Mouse (Mus musculus): Measurements from ENCODE around the gene Sox12. TPM values are rescaled to one million over a fixed set of nuclear protein-coding genes. Genes with fewer than 3 reads are reported as not detected.
"Not testable (repeated sequence)": the region's sequence is repeated elsewhere in the genome, so short reads cannot be mapped to it uniquely, and the experiment has no call there.

Gene Sox12
- 10 to 100 TPM in 1 of 2 experiments, 1 to 10 TPM in 1; 8.3 to 12.9 TPM for total RNA-seq (2021)
- long read RNA-seq, experiment 1, full-length matches to known transcripts = 11 of 11 reads
- long read RNA-seq, experiment 1, partial matches to known transcripts = 0 of 11 reads
- long read RNA-seq, experiment 1, other reads (novel, unspliced or antisense) = 0 of 11 reads
- long read RNA-seq, experiment 2, full-length matches to known transcripts = 4 of 4 reads
- long read RNA-seq, experiment 2, partial matches to known transcripts = 0 of 4 reads
- long read RNA-seq, experiment 2, other reads (novel, unspliced or antisense) = 0 of 4 reads

DNA sequence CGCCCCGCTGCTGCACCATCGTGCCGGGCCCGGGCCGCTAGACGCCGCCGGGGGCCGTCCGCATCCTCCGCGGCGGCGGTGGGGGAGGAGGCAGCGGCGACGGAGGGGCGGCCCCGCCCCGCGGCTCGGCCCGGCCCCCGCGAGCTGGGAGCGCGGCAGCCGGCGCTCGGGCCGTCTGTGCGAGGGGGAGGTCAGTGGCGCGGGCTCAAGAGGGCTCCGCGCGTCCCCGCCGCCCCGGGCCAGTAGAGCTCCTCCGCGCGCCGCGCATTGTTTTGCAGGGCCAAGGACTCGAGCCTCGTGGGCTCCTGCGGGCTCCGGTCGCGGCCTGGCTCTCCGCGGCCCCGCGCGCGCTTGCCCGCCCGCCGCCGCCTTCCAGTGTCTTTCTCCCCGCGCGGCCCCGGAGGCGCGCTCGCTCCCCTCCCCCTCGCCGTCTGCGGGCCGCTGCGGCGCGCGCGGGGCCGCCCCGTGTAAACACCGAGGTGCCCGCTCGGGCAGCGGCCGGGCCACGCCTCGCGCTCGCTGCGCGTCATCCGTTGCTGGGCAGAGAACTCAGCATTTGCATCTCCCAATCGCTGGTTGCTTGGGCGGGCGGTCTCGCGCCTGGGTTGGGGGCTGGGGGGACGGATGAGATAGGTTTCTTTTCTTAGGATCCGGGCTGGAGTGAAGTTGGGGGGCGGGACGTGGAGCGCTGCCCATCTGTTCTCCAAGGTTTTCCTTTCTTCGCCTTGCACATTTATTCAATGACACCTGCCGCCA is at the start of gene Sox12:
Gene Sox12 (minus strand): TSS at position 384 of the 756 bp plus-strand sequence.
- DNase-seq = peak; percentile 98 to 99

DNA sequence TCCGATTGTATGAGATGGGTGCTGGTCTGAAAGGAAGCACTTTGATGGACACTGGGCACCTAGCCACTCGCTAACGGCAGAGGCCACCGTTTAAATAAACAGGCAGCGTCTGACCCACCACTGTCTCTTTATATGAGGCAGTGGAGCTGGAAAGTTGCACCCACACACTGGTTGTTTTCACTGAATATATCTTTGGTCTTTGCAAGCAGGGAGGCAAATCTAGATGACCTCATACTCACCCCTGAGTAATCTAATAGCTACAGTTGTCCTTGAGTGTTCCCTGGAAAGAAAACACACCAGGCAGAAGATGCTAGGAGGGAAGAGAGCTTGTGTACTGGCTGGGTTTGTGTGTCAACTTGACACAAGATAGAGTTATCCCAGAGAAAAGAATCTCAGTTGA is 49.6 kb upstream of the Sox12 start:
- no peak for DNase-seq

DNA sequence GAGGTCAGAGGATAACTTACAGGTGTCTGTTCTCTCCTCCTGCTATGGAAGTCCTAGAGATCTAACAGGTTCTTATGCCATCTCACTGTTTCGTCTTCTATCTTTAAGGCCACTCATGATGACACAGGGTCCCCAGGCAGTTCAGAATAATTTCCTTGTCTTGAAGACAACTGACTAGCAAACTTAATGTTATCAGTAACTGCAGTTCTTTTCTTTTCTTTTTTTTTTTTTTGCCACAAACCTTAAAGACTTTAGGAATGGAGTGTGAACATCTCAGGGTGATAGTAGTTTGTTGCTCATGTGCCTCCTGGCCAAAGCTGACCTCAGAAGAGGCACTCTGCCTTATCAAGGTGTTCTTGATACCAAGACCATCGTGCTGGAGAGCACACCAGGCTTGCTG is 48.8 kb upstream of the Sox12 start:
- no peak for DNase-seq

DNA sequence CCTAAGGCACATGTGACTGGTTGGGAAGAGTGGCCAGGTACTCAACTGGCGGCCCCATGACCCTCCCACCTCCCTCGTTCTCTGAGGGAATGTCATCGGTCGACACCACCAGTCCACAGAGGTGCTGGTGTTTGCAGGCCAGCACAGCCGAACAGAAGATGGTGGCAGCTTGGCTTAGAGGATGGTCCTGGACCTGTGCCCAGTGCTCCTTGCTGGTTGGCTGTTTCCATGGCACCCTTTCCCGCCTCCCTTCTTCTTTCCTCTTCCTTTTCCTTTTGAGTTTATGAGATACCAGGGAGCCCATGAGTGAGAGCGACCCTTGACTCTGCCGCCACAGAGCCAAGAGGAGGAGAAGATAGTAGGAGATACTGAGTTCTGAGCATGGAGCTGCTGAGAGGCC is 45.4 kb upstream of the Sox12 start:
- DNase-seq = no peak

DNA sequence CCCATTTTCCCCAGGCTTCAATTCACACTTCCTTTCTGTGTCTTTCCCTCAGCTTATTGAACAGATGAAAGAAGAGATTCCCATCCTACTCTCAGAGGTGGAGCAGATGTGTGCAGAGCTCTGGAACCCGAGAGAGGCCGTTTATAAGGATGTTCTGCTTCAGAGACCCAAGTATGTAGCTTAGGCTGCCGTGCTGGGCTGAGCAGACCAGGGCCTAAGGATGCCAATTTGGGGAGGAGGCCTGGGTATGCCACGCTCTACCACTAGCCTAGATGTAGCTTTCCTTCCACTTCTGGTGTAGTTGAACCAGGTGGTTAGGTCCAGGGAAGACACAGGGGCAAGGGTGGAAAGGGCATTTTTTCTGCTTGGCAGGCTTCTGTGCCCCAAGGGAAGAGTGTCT is 44.5 kb upstream of the Sox12 start:
- DNase-seq = no peak

DNA sequence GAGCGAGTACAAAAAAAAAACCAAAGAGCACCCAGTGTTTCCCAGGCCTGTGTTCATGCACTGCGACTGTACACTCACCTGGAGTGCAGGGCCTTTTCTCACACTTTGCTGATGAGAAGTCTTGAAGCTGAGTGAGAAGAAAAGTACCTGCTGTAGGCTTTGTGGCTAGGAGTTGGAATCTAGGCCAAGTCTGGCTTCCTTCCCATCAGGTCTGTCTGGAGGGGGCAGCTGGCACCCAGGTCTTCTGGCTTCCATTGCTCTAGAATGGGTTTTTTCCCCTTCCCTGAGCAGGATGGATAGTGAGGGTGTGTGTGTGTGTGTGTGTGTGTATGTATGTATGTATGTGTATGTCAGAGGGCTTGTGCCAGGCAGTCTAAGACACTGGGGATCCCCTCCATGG is 42.0 kb upstream of the Sox12 start:
- no peak for DNase-seq

DNA sequence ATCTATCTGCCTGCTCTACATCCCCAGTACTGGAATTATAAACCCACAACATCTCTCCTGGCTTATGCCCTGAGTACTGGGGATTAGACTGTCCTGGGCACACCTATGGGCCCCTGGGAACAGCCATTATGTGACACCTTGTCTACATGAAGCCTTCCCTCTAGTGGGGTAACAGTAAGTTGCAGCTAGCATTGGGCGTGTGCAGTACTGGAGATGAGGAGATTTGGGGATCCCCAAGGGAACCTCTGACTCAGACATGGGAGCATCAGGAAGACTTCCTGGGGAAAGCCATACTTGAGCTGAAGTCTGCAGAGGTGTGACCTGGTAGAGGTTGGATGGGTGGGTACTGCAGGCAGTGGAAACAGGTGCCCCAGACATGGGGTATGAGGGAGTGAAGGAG is 41.1 kb upstream of the Sox12 start:
- no peak for DNase-seq

DNA sequence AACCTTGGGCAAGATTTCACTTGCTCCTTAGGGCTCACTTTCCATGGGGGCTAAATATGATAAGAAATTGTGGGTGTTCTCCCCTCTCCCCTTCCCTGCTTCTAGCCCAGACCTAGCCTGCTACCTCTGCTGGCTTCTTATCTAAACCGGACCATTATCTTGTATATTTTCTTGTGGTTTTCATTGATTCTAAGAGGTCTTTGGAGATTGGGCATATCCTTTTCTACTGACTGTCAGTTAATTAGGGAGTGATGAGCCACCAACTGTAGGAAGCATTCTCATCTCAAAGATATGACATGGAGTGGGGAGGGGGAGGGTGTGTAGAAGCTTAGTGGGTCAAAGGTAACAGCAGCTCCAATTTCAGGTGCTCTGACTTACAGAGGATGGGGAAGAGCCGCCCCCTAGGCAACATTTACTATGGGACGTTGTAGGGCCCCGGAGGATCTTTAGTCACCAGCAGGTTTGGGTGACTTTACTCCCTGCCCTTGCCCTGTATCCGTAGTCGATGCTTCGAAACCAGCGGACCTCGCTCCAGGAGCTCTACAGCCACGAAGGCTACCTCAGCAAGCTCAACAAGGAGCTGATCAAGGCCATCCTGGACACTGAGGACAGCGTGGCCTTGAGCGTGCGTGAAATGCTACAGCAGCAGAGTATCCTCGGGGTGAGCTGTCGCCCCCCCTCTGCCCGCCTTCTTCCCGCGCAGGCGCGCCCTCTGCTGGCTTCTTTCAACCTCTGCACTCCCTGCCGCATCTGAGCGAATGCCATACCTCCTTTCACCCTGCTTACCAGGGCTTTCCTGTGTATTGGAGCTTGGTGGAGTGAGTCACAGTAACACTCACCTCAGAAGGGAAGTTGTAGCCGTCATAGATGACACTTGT is 39.4 kb upstream of the Sox12 start:
- DNase-seq = peak; percentile 89 to 92

DNA sequence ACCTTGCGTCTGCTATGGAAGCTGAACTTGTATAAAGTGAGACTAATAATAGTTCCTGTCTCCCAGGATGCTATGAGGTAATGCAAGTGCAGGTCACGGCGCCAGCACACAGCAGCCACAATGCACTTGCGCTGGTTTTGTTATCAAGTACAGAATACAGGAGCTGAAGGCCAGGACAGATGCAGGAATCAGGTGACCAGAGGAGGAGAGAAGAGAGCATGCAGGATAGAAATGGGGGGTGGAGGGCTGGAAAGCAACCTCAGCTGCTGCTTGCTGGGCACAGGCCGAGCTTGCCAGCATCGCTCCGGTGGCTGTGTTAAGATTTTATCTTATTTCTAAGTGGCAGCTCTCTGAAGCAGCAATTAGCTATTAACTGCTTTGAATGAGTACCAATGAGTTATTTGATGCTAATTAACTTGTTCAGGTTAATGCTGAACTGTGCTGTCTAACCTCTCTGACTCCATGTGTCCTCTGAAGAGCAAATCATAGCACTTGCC is 38.6 kb upstream of the Sox12 start:
- DNase-seq = no peak

DNA sequence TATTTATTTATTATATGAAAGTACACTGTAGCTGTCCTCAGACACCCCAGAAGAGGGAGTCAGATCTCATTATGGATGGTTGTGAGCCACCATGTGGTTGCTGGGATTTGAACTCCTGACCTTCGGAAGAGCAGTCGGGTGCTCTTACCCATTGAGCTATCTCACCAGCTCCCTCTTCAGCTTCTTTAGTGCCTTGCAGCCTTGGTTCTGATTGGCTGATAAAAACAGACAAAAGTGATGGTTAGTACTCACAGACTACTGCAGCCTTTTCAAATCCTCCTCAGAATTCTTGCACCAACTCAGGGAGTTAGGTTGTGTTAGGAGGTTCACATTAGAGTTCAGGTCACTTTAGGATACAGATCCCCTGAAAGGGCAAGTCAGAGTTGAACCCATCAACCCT is 30.6 kb upstream of the Sox12 start:
- not testable (repeated sequence) for DNase-seq

DNA sequence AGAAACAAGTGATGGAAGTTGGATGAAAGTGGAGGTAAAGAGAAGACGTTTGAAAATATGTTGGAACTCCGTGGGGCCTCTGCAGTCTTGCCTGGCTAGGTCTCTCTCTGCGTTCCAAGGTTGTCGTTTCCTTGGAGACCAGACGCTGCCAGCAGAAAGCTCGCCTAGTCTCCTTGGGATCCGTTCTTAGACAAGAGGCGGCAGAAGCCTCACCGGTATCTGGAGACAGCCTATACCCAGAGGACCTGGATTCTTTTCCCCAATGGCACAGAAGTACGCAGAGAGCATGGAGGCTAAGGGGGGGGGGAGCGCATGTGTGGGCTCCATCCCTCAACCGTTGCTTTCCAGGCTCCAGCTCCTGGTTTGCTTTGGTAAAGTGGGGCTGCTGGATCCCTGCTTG is 29.6 kb upstream of the Sox12 start:
- DNase-seq = peak; percentile 54 to 65

DNA sequence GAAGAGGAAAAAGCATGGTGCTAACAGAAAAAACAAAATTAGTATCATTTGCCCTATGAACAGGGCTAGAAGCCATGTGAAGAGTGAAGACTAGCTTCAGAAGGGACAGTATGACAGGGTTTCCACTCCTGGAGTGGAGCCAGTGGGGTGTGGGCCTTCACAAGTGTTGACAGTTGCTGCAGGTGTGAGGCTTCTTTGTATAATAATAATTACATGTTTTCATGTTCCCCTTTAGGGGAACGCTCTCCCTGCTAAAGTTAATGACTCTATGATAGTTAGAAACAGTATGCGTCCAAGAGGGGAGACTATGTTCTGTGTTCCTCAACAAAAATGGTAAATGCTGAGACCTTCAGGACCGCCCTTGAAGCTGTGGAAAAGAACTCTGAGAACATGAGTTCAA is 17.9 kb upstream of the Sox12 start:
- DNase-seq = no peak

DNA sequence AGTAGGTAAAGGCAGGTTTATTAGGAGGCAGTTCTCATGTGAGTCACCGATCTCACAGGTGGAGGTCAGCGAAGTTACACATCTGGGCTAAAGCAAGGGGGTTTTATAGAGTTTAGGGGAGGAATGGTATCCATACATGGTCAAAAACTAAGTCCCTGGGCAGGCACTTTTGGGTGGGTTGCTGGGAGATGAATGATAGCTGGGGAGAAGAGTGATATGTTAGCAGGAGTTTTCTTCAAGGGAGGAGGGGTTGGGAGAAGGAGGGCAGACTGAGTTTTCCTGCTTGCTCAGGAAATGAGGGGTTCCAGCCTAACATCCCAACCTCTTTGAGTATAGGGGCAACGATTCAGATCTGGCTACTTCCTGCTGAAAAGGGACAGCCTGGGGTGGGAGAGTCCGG is 17.4 kb upstream of the Sox12 start, which contains the start of gene 6820408C15Rik:
Gene 6820408C15Rik (plus strand): TSS at position 301 of the 400 bp plus-strand sequence.
- DNase-seq = no peak

DNA sequence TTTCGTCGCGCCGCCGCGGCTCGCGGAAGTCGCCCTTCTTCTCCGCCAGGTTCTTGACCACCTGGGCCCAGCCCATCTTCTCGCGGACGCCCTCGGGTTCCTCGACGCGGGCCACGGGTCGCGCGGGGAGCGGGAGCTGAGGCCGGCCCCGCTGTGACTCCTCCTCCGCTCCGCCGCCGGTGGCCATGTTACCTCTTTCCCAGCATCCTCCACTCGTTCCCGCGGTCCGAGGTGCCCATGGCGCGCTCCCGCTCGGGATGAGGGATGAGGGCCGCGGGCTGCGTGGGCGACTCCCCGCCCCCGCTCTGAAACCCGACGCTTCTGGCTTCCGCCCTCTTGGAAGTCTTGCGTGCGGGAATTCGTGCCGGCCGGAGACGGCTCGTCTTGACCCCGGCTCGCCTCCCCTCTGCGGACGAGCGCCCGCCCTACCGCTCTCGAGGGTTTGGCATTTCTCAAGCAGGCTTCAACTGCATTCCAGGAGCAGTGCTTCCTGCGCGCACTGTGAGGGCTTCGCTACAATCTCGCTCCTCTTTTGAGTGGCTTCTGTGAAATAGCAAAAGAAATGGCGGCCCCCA is 16.8 kb upstream of the Sox12 start, which contains the start of gene Zcchc3:
Gene Zcchc3 (minus strand): TSS at position 437 of the 575 bp plus-strand sequence.
- DNase-seq = peak; percentile 89 to 92

DNA sequence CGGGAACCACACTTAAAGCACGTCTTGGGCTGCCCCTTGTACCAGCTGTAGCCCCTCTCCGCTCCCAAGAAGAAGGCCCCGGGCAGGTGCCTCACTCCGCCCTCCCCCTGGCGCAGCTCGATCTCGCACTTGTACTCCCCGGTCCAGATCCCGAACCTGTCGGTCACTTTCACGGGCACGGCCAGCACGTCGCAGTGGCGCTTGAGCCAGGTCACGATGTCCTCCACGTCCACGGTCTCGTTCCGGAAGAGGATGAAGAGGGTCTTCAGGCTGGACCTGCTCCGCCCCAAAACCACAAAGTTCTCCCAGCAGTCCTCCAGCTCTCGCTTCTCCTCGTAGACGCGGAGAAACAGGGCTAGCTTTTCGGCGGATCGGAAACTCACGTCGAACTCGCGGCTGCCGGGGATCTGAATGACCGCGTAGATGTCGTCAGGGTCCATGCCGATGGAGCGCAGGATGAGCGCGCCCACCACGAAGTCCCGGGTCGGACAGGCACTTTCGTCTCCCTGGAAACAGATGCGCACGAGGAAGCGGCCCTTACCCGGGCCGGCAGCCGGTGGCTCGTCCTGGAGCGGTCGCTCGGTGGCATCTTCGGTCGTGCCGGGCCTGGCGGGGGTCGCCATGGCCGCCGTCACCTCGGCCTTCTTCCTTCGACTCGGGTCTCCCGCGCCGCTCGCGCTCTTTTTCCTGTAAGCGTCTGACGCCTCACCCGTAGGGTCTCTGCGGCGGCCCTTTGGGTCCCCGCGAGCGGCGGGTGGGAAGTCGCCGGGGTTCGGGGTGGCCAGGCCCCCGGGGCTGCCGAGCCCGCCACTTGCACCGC is 16.1 kb upstream of the Sox12 start:
- peak; percentile 30 to 52 for DNase-seq

DNA sequence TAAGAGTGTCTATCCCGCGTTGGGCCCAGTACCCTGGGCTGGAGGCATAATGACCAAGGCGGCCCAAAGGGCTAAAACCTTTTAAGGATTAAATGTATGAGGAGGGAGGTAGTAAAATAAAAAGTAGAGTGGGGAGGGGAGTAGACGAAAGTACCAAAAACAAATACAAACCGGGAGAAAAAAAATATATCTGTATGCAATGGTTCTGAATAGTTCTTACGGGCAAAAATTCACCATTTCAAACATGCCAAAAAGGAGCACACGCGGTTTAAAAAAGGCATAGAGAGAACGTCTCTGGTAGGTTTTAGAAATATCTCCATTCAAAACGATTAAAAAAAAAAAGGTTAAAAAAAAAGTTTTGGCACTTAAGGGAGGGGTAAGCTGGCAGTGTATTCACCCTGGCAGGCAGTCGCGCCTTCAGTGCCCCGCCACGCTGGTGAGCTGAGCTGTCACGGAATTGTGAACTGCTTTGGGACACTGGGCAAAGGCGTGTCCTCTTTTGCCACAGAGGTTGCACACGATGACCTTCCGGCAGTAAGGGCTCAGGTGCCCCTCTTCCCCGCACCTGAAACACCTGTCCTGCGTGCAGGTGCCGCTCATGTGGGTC is 15.4 kb upstream of the Sox12 start:
- DNase-seq = peak; percentile 27 to 32

DNA sequence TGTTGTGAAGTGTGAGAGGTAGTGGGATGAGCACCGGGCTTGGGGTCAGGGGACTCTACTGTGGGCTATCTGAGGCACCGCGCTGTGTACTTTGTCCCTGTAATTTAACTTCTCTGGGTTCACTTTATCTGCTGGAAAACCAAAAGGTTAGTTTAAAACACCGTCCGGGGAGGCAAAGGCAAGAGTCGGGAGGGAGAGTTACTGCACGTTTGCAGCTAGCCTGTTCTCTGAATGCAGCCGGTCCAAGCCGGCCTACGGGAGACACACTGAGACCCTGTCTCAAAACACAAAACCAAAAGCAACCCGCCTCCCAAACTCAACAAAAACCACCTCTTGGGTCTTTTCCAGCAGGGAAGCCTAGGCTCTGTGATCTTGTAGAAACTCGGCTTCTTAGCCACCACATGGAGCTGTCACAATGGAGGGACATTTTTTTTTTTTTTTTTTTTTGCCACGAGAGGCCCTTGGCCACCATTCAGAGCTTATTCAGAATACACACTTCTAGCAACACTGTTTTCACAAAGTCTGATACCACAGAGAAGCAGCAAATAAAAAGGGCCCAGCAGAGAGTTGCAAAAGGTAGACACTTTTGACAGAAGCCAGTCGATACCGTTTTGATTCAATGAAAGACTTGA is 14.8 kb upstream of the Sox12 start:
- DNase-seq = no peak

DNA sequence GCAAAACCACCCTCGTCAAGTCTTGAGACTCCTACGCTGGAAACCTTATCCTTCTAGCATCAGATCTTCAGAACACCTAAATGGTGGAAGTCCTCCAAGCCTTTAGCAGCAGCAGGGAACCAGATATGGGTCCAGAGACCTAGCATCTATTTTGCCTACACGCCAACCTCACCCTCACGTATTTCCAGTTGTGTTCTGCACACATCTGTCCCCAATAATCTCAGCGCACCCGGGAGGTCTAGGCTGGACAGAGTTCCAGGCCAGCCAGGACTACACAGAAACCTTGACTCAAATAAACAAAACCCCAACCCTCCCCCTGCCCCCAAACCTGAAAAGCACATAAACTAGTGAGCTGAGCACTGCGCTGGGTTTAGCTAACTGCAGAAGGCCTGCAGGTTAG is 13.6 kb upstream of the Sox12 start:
- no peak for DNase-seq

DNA sequence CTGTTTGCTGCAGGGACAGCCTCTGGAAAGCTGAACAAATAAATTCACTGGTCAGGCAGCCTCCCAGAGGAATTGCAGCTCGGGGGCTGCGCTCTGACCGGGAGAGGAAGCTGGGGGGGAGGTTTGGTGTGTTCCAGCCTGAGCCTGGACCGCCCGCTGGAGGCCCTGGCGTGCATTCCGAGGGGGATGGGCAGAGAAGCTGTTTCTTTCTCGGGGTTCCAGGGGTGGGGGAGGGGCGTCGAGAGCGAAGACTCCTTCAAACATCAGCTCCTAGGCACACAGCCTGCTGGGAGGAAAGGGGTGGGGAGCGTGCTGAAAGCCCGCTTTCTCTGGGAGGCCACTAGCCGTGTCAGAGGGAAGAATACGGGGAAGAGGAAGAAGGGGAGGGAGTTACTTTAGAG is 13.1 kb upstream of the Sox12 start:
- peak; percentile 43 to 72 for DNase-seq

DNA sequence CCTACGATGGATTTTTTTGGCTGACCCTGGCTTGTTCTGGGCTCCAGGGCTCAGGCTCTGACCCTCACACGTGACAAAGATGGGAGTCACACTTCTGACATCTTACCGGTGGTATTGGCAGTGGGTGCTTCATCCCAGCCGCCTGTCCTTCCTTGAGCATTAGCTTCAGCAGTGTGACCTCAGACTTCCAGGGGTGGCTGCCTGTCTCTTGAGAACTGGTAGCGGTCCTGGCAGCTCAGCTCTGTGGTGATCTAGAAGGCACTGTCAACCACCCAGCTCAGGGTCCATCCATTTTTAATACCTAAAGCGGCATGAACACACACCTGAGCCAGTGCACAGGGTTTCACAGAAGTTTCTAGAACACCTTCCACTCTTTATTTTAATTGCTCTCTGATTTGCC is 11.9 kb upstream of the Sox12 start:
- no peak for DNase-seq

Measured in adrenal gland, postnatal 36 days (tissue).